Mouse (Mus musculus): ENCODE data around the gene Cbl. TPM values are rescaled to one million over a fixed set of nuclear protein-coding genes. Genes with fewer than 3 reads are reported as not detected.

Cbl gene
- polyA plus RNA-seq, 2 experiments, result 15.6 to 18.3 TPM

DNA sequence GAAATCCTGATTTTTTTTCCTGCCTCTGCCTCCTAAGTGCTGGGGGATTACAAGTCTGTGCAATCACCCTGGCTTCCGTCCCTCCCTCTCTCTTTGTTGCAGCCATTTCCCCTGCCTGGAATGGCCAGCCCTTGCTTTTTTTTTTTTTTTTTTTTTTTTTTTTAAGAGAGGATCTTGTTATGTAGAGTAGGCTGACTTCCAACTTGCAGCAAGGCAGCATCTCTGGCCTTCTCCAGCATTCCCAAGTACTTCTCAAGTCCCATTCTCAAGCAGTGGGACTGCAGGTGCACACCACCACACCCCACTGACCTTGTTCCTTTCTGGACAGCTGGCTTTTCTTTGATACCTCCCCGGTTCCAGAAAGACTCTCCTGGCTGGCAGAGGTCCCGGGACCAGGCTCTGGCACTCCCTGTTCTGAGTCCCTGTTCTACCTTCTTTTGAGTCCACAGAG is 106.5 kb downstream of the Cbl start:
- no peak overlapping the region for H3K27ac ChIP-seq (replicated peaks; ENCODE audit: low read depth, low read length)
- no peaks in the 10 kb centered on the region; the same call in 1 of the 2 replicates for H3K27me3 ChIP-seq (ENCODE audit: control insufficient read depth, insufficient read depth, low read length)
- H3K36me3 ChIP-seq (ENCODE audit: control insufficient read depth, insufficient read depth, low read length), result no peaks in the 10 kb centered on the region
- no peak overlapping the region for H3K4me2 ChIP-seq (replicated peaks; ENCODE audit: low read depth, low read length, severe bottlenecking)
- WGBS, result 65% methylated on average over 3 of the region's 3 CpGs
- DNase-seq (ENCODE audit: low spot score) (no peak), ATAC-seq (ENCODE audit: low FRiP score, low read depth) (no peak)
- peaks cover 27% of the 10 kb centered on the region for H3K4me1 ChIP-seq (ENCODE audit: control insufficient read depth, insufficient read depth, low read length)
- no peak overlapping the region for H3K4me3 ChIP-seq (replicated peaks; ENCODE audit: low read length)
- no peak overlapping the region for H3K9ac ChIP-seq (ENCODE audit: low read depth, low read length, severe bottlenecking)
- H3K9me3 ChIP-seq (ENCODE audit: control insufficient read depth, low read length), result no peaks in the 10 kb centered on the region
- TF ChIP-seq POLR2A (IDR thresholded peaks at IDR 0.05; ENCODE audit: borderline replicate concordance, extremely low read depth, insufficient read depth, insufficient read length), result no peak

DNA sequence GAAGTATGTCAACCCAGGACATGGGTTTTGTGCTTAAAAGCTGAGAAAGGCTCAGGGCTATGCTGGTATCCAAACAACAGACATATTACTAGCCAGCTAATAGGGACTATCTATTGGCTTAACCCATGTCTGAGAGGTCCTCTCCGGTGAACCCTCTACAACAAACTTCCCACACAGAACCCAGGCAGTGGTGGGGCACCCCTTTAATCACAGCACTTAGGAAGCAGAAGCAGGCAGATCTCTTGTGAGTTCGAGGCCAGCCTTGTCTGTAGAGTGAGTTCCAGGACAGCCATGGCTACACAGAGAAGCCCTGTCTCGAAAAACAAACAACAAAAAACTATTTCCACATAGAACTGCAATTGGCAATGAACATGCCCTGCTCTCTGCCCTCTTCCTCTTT is 107.1 kb downstream of the Cbl start:
- Histone ChIP-seq H3K4me3 (replicated peaks; ENCODE audit: low read length) (no peak overlapping the region), H3K36me3 (ENCODE audit: control insufficient read depth, insufficient read depth, low read length) (no peaks in the 10 kb centered on the region), H3K9me3 (ENCODE audit: control insufficient read depth, low read length) (no peaks in the 10 kb centered on the region), H3K27me3 (ENCODE audit: control insufficient read depth, insufficient read depth, low read length) (no peaks in the 10 kb centered on the region), H3K4me2 (replicated peaks; ENCODE audit: low read depth, low read length, severe bottlenecking) (0 out of 2 replicates have a peak overlapping the region, but pooled peaks have one; percentile 35), H3K4me1 (ENCODE audit: control insufficient read depth, insufficient read depth, low read length) (peaks cover 27% of the 10 kb centered on the region), H3K27ac (replicated peaks; ENCODE audit: low read depth, low read length) (no peak overlapping the region), H3K9ac (ENCODE audit: low read depth, low read length, severe bottlenecking) (no peak overlapping the region)
- ATAC-seq (ENCODE audit: low FRiP score, low read depth), result no peak
- no peak for TF ChIP-seq POLR2A (IDR thresholded peaks at IDR 0.05; ENCODE audit: borderline replicate concordance, extremely low read depth, insufficient read depth, insufficient read length)
- no peak for DNase-seq (ENCODE audit: low spot score)
- WGBS, result 82% methylated on average over 3 of the region's 3 CpGs

DNA sequence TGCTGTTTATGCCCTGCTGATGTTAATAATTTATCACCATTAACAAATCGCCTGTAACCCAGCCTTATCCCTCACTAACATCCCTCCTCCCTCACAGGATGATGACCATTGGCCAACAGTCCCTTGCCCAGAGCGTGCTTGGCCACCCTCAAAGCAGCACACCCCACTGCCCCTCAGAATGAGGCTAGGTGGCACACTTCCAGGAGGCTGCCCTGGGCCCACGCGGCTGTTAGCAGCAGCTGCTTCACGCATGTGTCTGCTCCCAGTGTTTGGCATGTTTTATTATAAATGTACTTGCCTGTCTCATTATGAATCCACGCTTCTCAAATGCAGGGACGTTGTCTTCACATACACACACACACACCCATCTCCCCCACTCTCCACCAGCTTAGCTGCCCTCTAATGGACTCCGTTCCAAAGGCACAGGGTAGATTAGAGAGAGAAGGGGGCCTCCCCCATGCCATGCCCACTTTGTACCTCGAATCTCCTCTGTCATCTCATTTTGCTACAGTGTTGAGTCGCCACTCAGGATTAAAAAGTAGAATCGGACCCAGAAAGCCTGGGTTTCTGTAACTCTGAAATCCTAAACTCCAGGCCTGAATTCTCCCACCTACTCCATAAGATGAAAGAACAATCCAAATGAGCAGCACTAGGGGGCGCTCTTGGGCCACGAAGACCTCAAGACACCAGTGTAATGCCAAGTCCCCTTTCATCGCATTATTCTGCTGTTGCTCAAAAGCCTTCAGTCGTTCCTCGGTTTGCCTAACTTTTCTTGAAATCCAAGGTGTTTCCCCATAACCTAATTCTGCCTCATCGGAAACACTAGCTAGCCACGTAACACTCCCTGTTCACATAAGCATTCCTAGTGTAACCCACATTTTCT is 108.1 kb downstream of the Cbl start:
- WGBS, result 29% methylated on average over 18 of the region's 18 CpGs
- peak overlapping the region; percentile 26; the same call in 1 of the 2 replicates for H3K27ac ChIP-seq (replicated peaks; ENCODE audit: low read depth, low read length)
- peak; percentile 92 for DNase-seq (ENCODE audit: low spot score)
- H3K4me3 ChIP-seq (replicated peaks; ENCODE audit: low read length), result no peak overlapping the region
- no peaks in the 10 kb centered on the region for H3K27me3 ChIP-seq (ENCODE audit: control insufficient read depth, insufficient read depth, low read length)
- peaks cover 20% of the 10 kb centered on the region for H3K4me1 ChIP-seq (ENCODE audit: control insufficient read depth, insufficient read depth, low read length)
- no peak overlapping the region; the same call in 1 of the 2 replicates for H3K9ac ChIP-seq (ENCODE audit: low read depth, low read length, severe bottlenecking)
- no peak for TF ChIP-seq POLR2A (IDR thresholded peaks at IDR 0.05; ENCODE audit: borderline replicate concordance, extremely low read depth, insufficient read depth, insufficient read length)
- peak; percentile 60; the same call in 1 of the 2 replicates for ATAC-seq (ENCODE audit: low FRiP score, low read depth)
- H3K4me2 ChIP-seq (replicated peaks; ENCODE audit: low read depth, low read length, severe bottlenecking), result peak overlapping the region; percentile 35
- H3K36me3 ChIP-seq (ENCODE audit: control insufficient read depth, insufficient read depth, low read length), result no peaks in the 10 kb centered on the region
- no peaks in the 10 kb centered on the region for H3K9me3 ChIP-seq (ENCODE audit: control insufficient read depth, low read length)

DNA sequence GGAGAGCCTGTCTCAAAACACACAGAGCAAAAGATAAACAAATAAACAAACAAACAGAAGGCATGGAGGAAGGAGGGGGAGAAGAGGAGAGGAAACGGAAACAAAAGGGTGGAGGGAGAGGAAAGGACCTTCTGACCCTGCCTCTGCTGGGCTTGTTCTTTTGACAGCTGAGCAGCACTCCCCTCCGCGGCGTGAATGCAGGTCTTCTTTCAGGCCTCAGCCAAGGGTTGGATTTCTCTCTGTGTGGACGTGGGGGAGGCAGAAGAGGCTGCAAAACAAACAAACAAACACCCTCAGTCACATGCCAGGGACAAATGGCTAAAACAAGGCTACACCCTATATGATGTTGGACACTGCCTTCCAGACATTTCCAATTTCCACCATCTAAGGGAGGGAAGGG is 108.8 kb downstream of the Cbl start:
- Histone ChIP-seq H3K36me3 (ENCODE audit: control insufficient read depth, insufficient read depth, low read length) (no peaks in the 10 kb centered on the region), H3K9me3 (ENCODE audit: control insufficient read depth, low read length) (no peaks in the 10 kb centered on the region), H3K4me2 (replicated peaks; ENCODE audit: low read depth, low read length, severe bottlenecking) (no peak overlapping the region), H3K9ac (ENCODE audit: low read depth, low read length, severe bottlenecking) (no peak overlapping the region), H3K27ac (replicated peaks; ENCODE audit: low read depth, low read length) (no peak overlapping the region), H3K27me3 (ENCODE audit: control insufficient read depth, insufficient read depth, low read length) (no peaks in the 10 kb centered on the region), H3K4me1 (ENCODE audit: control insufficient read depth, insufficient read depth, low read length) (peaks cover 13% of the 10 kb centered on the region), H3K4me3 (replicated peaks; ENCODE audit: low read length) (no peak overlapping the region)
- TF ChIP-seq POLR2A (IDR thresholded peaks at IDR 0.05; ENCODE audit: borderline replicate concordance, extremely low read depth, insufficient read depth, insufficient read length), result no peak
- DNase-seq (ENCODE audit: low spot score) (no peak), ATAC-seq (ENCODE audit: low FRiP score, low read depth) (no peak)
- WGBS, result 68% methylated on average over 5 of the region's 5 CpGs

DNA sequence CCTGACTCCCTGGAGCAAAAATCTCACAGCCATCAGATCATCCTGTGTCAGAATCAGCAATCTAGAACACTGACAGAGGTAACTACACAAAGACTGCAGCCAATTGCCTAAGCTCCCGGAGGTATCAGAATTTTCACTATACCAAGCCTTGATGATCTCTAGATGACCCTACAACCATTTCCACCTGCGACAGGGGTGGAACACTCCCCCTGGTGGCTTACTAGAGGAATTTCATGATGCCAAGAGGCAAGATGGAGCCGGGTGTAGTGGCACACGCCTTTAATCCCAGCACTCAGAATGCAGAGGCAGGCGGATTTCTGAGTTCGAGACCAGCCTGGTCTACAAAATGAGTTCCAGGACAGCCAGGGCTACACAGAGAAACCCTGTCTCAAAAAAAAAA is 109.5 kb downstream of the Cbl start:
- Histone ChIP-seq H3K4me1 (ENCODE audit: control insufficient read depth, insufficient read depth, low read length) (peaks cover 7% of the 10 kb centered on the region), H3K9me3 (ENCODE audit: control insufficient read depth, low read length) (no peaks in the 10 kb centered on the region), H3K9ac (ENCODE audit: low read depth, low read length, severe bottlenecking) (no peak overlapping the region), H3K4me3 (replicated peaks; ENCODE audit: low read length) (no peak overlapping the region), H3K27me3 (ENCODE audit: control insufficient read depth, insufficient read depth, low read length) (no peaks in the 10 kb centered on the region), H3K36me3 (ENCODE audit: control insufficient read depth, insufficient read depth, low read length) (no peaks in the 10 kb centered on the region), H3K4me2 (replicated peaks; ENCODE audit: low read depth, low read length, severe bottlenecking) (no peak overlapping the region), H3K27ac (replicated peaks; ENCODE audit: low read depth, low read length) (no peak overlapping the region)
- DNase-seq (ENCODE audit: low spot score) (no peak), ATAC-seq (ENCODE audit: low FRiP score, low read depth) (no peak)
- WGBS, result 70% methylated on average over 6 of the region's 6 CpGs
- TF ChIP-seq POLR2A (IDR thresholded peaks at IDR 0.05; ENCODE audit: borderline replicate concordance, extremely low read depth, insufficient read depth, insufficient read length), result no peak
